Mouse (Mus musculus): ENCODE results near the gene Klhl41. TPM values are rescaled to one million over a fixed set of nuclear protein-coding genes. Genes with fewer than 3 reads are reported as not detected.

Klhl41 gene
- polyA plus RNA-seq (2014; fragmentation: Illumina TruSeq; extraction: RNeasy Lipid Tissue Mini Kit (QIAGEN cat#74804); ENCODE audit: low read depth, low replicate concordance) = 7.3 TPM

GRCm38 (mm10) chr2:69669853-69670252, at the start of gene Klhl41:
Klhl41 (plus strand) TSS chr2:69670120.

GRCm38 (mm10) chr2:69646726-69647490, 23.0 kb upstream of the Klhl41 start, which contains the start of gene Bbs5:
Bbs5 (plus strand) TSS chr2:69647171.

GRCm38 (mm10) chr2:69712981-69713625, 43.2 kb downstream of the Klhl41 start, which contains the start of gene Fastkd1:
Fastkd1 (minus strand) TSS chr2:69713516.

GRCm38 (mm10) chr2:69722273-69722649, 52.3 kb downstream of the Klhl41 start, which contains the start of gene Ppig:
Ppig (plus strand) TSS chr2:69722545.

Other genes with a start within 250 kb of the Klhl41 start
- 0.39 TPM for gene Lrp2, start 84.1 kb upstream of the Klhl41 start, polyA plus RNA-seq (2014; fragmentation: Illumina TruSeq; extraction: RNeasy Lipid Tissue Mini Kit (QIAGEN cat#74804); ENCODE audit: low read depth, low replicate concordance)
- gene Bbs5, start 22.9 kb upstream of the Klhl41 start, polyA plus RNA-seq (2014; fragmentation: Illumina TruSeq; extraction: RNeasy Lipid Tissue Mini Kit (QIAGEN cat#74804); ENCODE audit: low read depth, low replicate concordance) = 290 TPM
- gene Fastkd1, start 43.4 kb downstream of the Klhl41 start, polyA plus RNA-seq (2014; fragmentation: Illumina TruSeq; extraction: RNeasy Lipid Tissue Mini Kit (QIAGEN cat#74804); ENCODE audit: low read depth, low replicate concordance) = 35.7 TPM
- gene Ppig, start 52.4 kb downstream of the Klhl41 start, polyA plus RNA-seq (2014; fragmentation: Illumina TruSeq; extraction: RNeasy Lipid Tissue Mini Kit (QIAGEN cat#74804); ENCODE audit: low read depth, low replicate concordance) = 143 TPM
- 399 TPM for gene Ccdc173, start 119.5 kb downstream of the Klhl41 start, polyA plus RNA-seq (2014; fragmentation: Illumina TruSeq; extraction: RNeasy Lipid Tissue Mini Kit (QIAGEN cat#74804); ENCODE audit: low read depth, low replicate concordance)
- gene Phospho2, start 119.5 kb downstream of the Klhl41 start, polyA plus RNA-seq (2014; fragmentation: Illumina TruSeq; extraction: RNeasy Lipid Tissue Mini Kit (QIAGEN cat#74804); ENCODE audit: low read depth, low replicate concordance) = 903 TPM
- gene Klhl23, start 151.8 kb downstream of the Klhl41 start, polyA plus RNA-seq (2014; fragmentation: Illumina TruSeq; extraction: RNeasy Lipid Tissue Mini Kit (QIAGEN cat#74804); ENCODE audit: low read depth, low replicate concordance) = 103 TPM
- 283 TPM for gene Ssb, start 191.4 kb downstream of the Klhl41 start, polyA plus RNA-seq (2014; fragmentation: Illumina TruSeq; extraction: RNeasy Lipid Tissue Mini Kit (QIAGEN cat#74804); ENCODE audit: low read depth, low replicate concordance)
- 20.5 TPM for gene Mettl5, start 215.5 kb downstream of the Klhl41 start, polyA plus RNA-seq (2014; fragmentation: Illumina TruSeq; extraction: RNeasy Lipid Tissue Mini Kit (QIAGEN cat#74804); ENCODE audit: low read depth, low replicate concordance)
- 37.1 TPM for gene Ubr3, start 227.1 kb downstream of the Klhl41 start, polyA plus RNA-seq (2014; fragmentation: Illumina TruSeq; extraction: RNeasy Lipid Tissue Mini Kit (QIAGEN cat#74804); ENCODE audit: low read depth, low replicate concordance)